Mouse (Mus musculus) myocyte (in vitro differentiated cells): Measurements from ENCODE around the gene C2cd4c. TPM values are rescaled to one million over a fixed set of nuclear protein-coding genes. Genes with fewer than 3 reads are reported as not detected.

Experiments used
- H3K27me3 ChIP-seq: one replicate; pipeline ENCODE4 v1.6.1; 2011; ENCODE audit not compliant: control insufficient read depth, insufficient read depth, insufficient read length
- H3K36me3 ChIP-seq: one replicate; pipeline ENCODE4 v1.6.1; 2011; ENCODE audit not compliant: control insufficient read depth, insufficient read depth
- H3K4me2 ChIP-seq: one replicate; pipeline ENCODE4 v1.6.1; 2011; ENCODE audit warnings: low read depth, control low read depth
- H3K4me3 ChIP-seq: one replicate; pipeline ENCODE4 v1.5.1; 2011; ENCODE audit warnings: mild to moderate bottlenecking, control low read depth, moderate library complexity
- H3K79me2 ChIP-seq: one replicate; pipeline ENCODE4 v1.6.1; 2011; ENCODE audit not compliant: control insufficient read depth, insufficient read depth
- H3ac ChIP-seq: one replicate; pipeline ENCODE4 v1.6.1; 2011; ENCODE audit not compliant: control insufficient read depth, insufficient read length
- CEBPB ChIP-seq: IDR thresholded peaks from 2 replicates; pipeline ENCODE4 v1.6.1; 2011; ENCODE audit warnings: mild to moderate bottlenecking, moderate library complexity; ENCODE audit not compliant: poor library complexity, insufficient read depth, severe bottlenecking
- E2F4 ChIP-seq: IDR thresholded peaks from one replicate; pipeline ENCODE4 v1.6.1; 2011; ENCODE audit warnings: mild to moderate bottlenecking, control low read depth, moderate library complexity; ENCODE audit not compliant: insufficient read depth
- MAX ChIP-seq: IDR thresholded peaks from one replicate; pipeline ENCODE4 v1.6.1; 2011; ENCODE audit warnings: low read depth, mild to moderate bottlenecking, control low read depth
- MYOD1 ChIP-seq, 3 experiments: IDR thresholded peaks; one replicate each; pipeline ENCODE4 v1.6.1; 2011; ENCODE audit warnings: control low read depth in 2 of 3, low read depth in 2 of 3, mild to moderate bottlenecking in 2 of 3, moderate library complexity in 1 of 3; ENCODE audit not compliant: insufficient read length in 2 of 3, control insufficient read depth in 1 of 3
- MYOG ChIP-seq, 3 experiments: IDR thresholded peaks; one replicate each; pipeline ENCODE4 v1.6.1; 2011; ENCODE audit warnings: control low read depth in 2 of 3, low read depth in 2 of 3, mild to moderate bottlenecking in 2 of 3; ENCODE audit not compliant: insufficient read length in 2 of 3, control insufficient read depth in 1 of 3, insufficient read depth in 1 of 3
- POLR2A ChIP-seq: IDR thresholded peaks from one replicate; pipeline ENCODE4 v1.6.1; 2011; ENCODE audit warnings: low read depth, mild to moderate bottlenecking, control low read depth, moderate library complexity; ENCODE audit not compliant: insufficient read length
- POLR2AphosphoS2 ChIP-seq: IDR thresholded peaks from one replicate; pipeline ENCODE4 v1.6.1; 2011; ENCODE audit warnings: low read depth, control low read depth; ENCODE audit not compliant: insufficient read length
- REST ChIP-seq: IDR thresholded peaks from one replicate; pipeline ENCODE4 v1.6.1; 2011; ENCODE audit warnings: mild to moderate bottlenecking, control low read depth, moderate library complexity; ENCODE audit not compliant: insufficient read depth, insufficient read length
- SRF ChIP-seq: IDR thresholded peaks from one replicate; pipeline ENCODE4 v1.6.1; 2011; ENCODE audit warnings: low read depth; ENCODE audit not compliant: control insufficient read depth, insufficient read length
- TCF12 ChIP-seq: IDR thresholded peaks from one replicate; pipeline ENCODE4 v1.6.1; 2011; ENCODE audit warnings: mild to moderate bottlenecking, control low read depth; ENCODE audit not compliant: poor library complexity, insufficient read depth, severe bottlenecking
- TCF3 ChIP-seq: IDR thresholded peaks from one replicate; pipeline ENCODE4 v1.6.1; 2011; ENCODE audit warnings: low read depth, control low read depth; ENCODE audit not compliant: insufficient read length
- USF1 ChIP-seq: IDR thresholded peaks from one replicate; pipeline ENCODE4 v1.6.1; 2011; ENCODE audit warnings: low read depth, mild to moderate bottlenecking, control low read depth, moderate library complexity
- polyA plus RNA-seq: library from polyadenylated mRNA; unstranded; fragments of >200 nt; fragmentation: generic; extraction: Trizol; gene quantifications from one replicate; pipeline ENCODE4 v1.2.1, GENCODE M21; 2012; ENCODE audit warnings: missing spikeins

C2cd4c gene
- polyA plus RNA-seq, 1 experiment = 0.01 TPM

- H3K4me2 ChIP-seq = no peak overlapping the region
- no peak overlapping the region for H3ac ChIP-seq
- H3K4me3 ChIP-seq = no peak overlapping the region
- TF ChIP-seq MAX (no peak), MYOD1 (IDR thresholded peaks at IDR 0.05; ENCODE audit: control insufficient read depth in 1 of 3, insufficient read length in 2 of 3, low read depth in 2 of 3) (no peak), TCF12 (no peak), E2F4 (no peak), REST (no peak), POLR2AphosphoS2 (no peak), SRF (no peak), POLR2A (no peak), MYOG (IDR thresholded peaks at IDR 0.05; ENCODE audit: control insufficient read depth in 1 of 3, insufficient read depth in 1 of 3, insufficient read length in 2 of 3, low read depth in 2 of 3) (no peak), USF1 (no peak), TCF3 (no peak), CEBPB (no peak)
- no peaks in the 10 kb centered on the region for H3K79me2 ChIP-seq
- H3K27me3 ChIP-seq = peaks cover 3% of the 10 kb centered on the region
- no peaks in the 10 kb centered on the region for H3K36me3 ChIP-seq
These were observed 40.2 kb downstream of the C2cd4c start for GRCm38 (mm10) chr10:79573611-79574010.

GRCm38 (mm10) chr10:79571314-79571713 lies 42.5 kb downstream of the C2cd4c start:
- Histone ChIP-seq H3K27me3 (no peaks in the 10 kb centered on the region), H3K4me2 (no peak overlapping the region), H3K4me3 (no peak overlapping the region), H3K79me2 (no peaks in the 10 kb centered on the region), H3K36me3 (no peaks in the 10 kb centered on the region), H3ac (no peak overlapping the region)
- TF ChIP-seq TCF12 (no peak), REST (no peak), MAX (no peak), POLR2A (no peak), E2F4 (no peak), USF1 (no peak), CEBPB (no peak), POLR2AphosphoS2 (no peak), MYOD1 (IDR thresholded peaks at IDR 0.05; ENCODE audit: control insufficient read depth in 1 of 3, insufficient read length in 2 of 3, low read depth in 2 of 3) (no peak), TCF3 (no peak), SRF (no peak), MYOG (IDR thresholded peaks at IDR 0.05; ENCODE audit: control insufficient read depth in 1 of 3, insufficient read depth in 1 of 3, insufficient read length in 2 of 3, low read depth in 2 of 3) (no peak)

GRCm38 (mm10) chr10:79569921-79570320 lies 43.9 kb downstream of the C2cd4c start:
- H3K27me3 ChIP-seq = no peaks in the 10 kb centered on the region
- no peak overlapping the region for H3ac ChIP-seq

GRCm38 (mm10) chr10:79559716-79560115 lies 54.1 kb downstream of the C2cd4c start:
- no peaks in the 10 kb centered on the region for H3K36me3 ChIP-seq
- H3ac ChIP-seq = no peak overlapping the region
- no peak overlapping the region for H3K4me3 ChIP-seq
- H3K27me3 ChIP-seq = no peaks in the 10 kb centered on the region
- H3K4me2 ChIP-seq = no peak overlapping the region
- TF ChIP-seq REST (no peak), MYOD1 (IDR thresholded peaks at IDR 0.05; ENCODE audit: control insufficient read depth in 1 of 3, insufficient read length in 2 of 3, low read depth in 2 of 3) (no peak), POLR2AphosphoS2 (no peak), MAX (no peak), CEBPB (no peak), E2F4 (no peak), TCF3 (no peak), SRF (no peak), USF1 (no peak), TCF12 (no peak), POLR2A (no peak), MYOG (IDR thresholded peaks at IDR 0.05; ENCODE audit: control insufficient read depth in 1 of 3, insufficient read depth in 1 of 3, insufficient read length in 2 of 3, low read depth in 2 of 3) (no peak)
- no peaks in the 10 kb centered on the region for H3K79me2 ChIP-seq

More at GRCm38 (mm10) chr10:79569921-79570320, 43.9 kb downstream of the C2cd4c start:
- no peak for TF ChIP-seq MYOG (IDR thresholded peaks at IDR 0.05; ENCODE audit: control insufficient read depth in 1 of 3, insufficient read depth in 1 of 3, insufficient read length in 2 of 3, low read depth in 2 of 3)
- Histone ChIP-seq H3K79me2 (no peaks in the 10 kb centered on the region), H3K4me2 (no peak overlapping the region), H3K36me3 (no peaks in the 10 kb centered on the region), H3K4me3 (no peak overlapping the region)

- Histone ChIP-seq H3K4me2 (no peak overlapping the region), H3K36me3 (no peaks in the 10 kb centered on the region), H3K79me2 (peaks cover 10% of the 10 kb centered on the region), H3ac (no peak overlapping the region), H3K4me3 (no peak overlapping the region), H3K27me3 (no peaks in the 10 kb centered on the region)
- TF ChIP-seq E2F4 = no peak
- TF ChIP-seq POLR2A = no peak
- TF ChIP-seq SRF = no peak
- no peak for TF ChIP-seq POLR2AphosphoS2
- no peak for TF ChIP-seq MYOG (IDR thresholded peaks at IDR 0.05; ENCODE audit: control insufficient read depth in 1 of 3, insufficient read depth in 1 of 3, insufficient read length in 2 of 3, low read depth in 2 of 3)
- TF ChIP-seq MYOD1 (IDR thresholded peaks at IDR 0.05; ENCODE audit: control insufficient read depth in 1 of 3, insufficient read length in 2 of 3, low read depth in 2 of 3) = no peak
These were observed 56.3 kb downstream of the C2cd4c start for GRCm38 (mm10) chr10:79557496-79557895.
